Mouse (Mus musculus): ENCODE results near the gene Tmc5. TPM values are rescaled to one million over a fixed set of nuclear protein-coding genes. Genes with fewer than 3 reads are reported as not detected.

The Tmc5 gene
- total and polyA plus RNA-seq, 2 experiments from 2014 or later, result 0.22 to 0.66 TPM

GRCm38 (mm10) chr7:118611933-118612332 lies 14.8 kb downstream of the Tmc5 start:
- no peak overlapping the region for H3K27ac ChIP-seq (ENCODE audit: low read depth, low read length)
- ATAC-seq (ENCODE audit: low FRiP score) (no peak), DNase-seq (ENCODE audit: low spot score) (no peak)
- no peak overlapping the region for H3K4me2 ChIP-seq (ENCODE audit: low read depth, low read length, poor library complexity, severe bottlenecking)
- H3K4me1 ChIP-seq (ENCODE audit: insufficient read depth, low read length), result no peaks in the 10 kb centered on the region
- no peak overlapping the region for H3K4me3 ChIP-seq (ENCODE audit: low read depth, low read length)
- H3K9me3 ChIP-seq (ENCODE audit: low read length), result no peaks in the 10 kb centered on the region
- no peaks in the 10 kb centered on the region for H3K27me3 ChIP-seq (ENCODE audit: insufficient read depth, low read length)
- WGBS, result 37% methylated on average over 8 of the region's 8 CpGs
- H3K36me3 ChIP-seq (ENCODE audit: insufficient read depth, low read length), result no peaks in the 10 kb centered on the region
- no peak overlapping the region for H3K9ac ChIP-seq (replicated peaks; ENCODE audit: low read length, poor library complexity, severe bottlenecking)
- TF ChIP-seq CTCF (IDR thresholded peaks at IDR 0.05), result no peak

- H3K9ac ChIP-seq (replicated peaks; ENCODE audit: low read length, poor library complexity, severe bottlenecking), result no peak overlapping the region
- no peaks in the 10 kb centered on the region for H3K27me3 ChIP-seq (ENCODE audit: insufficient read depth, low read length)
- H3K27ac ChIP-seq (ENCODE audit: low read depth, low read length), result no peak overlapping the region
- WGBS, result 17% methylated on average over 13 of the region's 13 CpGs
- no peak for TF ChIP-seq CTCF (IDR thresholded peaks at IDR 0.05)
- no peak for DNase-seq (ENCODE audit: low spot score)
- H3K4me1 ChIP-seq (ENCODE audit: insufficient read depth, low read length), result no peaks in the 10 kb centered on the region
- no peaks in the 10 kb centered on the region for H3K36me3 ChIP-seq (ENCODE audit: insufficient read depth, low read length)
- H3K4me2 ChIP-seq (ENCODE audit: low read depth, low read length, poor library complexity, severe bottlenecking), result no peak overlapping the region
- no peak for ATAC-seq (ENCODE audit: low FRiP score)
- no peaks in the 10 kb centered on the region for H3K9me3 ChIP-seq (ENCODE audit: low read length)
- no peak overlapping the region for H3K4me3 ChIP-seq (ENCODE audit: low read depth, low read length)
Observed at GRCm38 (mm10) chr7:118614076-118614475, 17.0 kb downstream of the Tmc5 start.

- Histone ChIP-seq H3K27me3 (ENCODE audit: insufficient read depth, low read length) (no peaks in the 10 kb centered on the region), H3K9me3 (ENCODE audit: low read length) (no peaks in the 10 kb centered on the region), H3K4me2 (ENCODE audit: low read depth, low read length, poor library complexity, severe bottlenecking) (no peak overlapping the region), H3K9ac (replicated peaks; ENCODE audit: low read length, poor library complexity, severe bottlenecking) (no peak overlapping the region), H3K4me3 (ENCODE audit: low read depth, low read length) (no peak overlapping the region), H3K27ac (ENCODE audit: low read depth, low read length) (no peak overlapping the region), H3K36me3 (ENCODE audit: insufficient read depth, low read length) (no peaks in the 10 kb centered on the region), H3K4me1 (ENCODE audit: insufficient read depth, low read length) (no peaks in the 10 kb centered on the region)
- no peak for TF ChIP-seq CTCF (IDR thresholded peaks at IDR 0.05)
- 84% methylated on average over 5 of the region's 5 CpGs for WGBS
- DNase-seq (ENCODE audit: low spot score), result no peak
- ATAC-seq (ENCODE audit: low FRiP score), result no peak
Observed at GRCm38 (mm10) chr7:118618104-118618503, 21.0 kb downstream of the Tmc5 start.

GRCm38 (mm10) chr7:118620243-118620906 lies 23.3 kb downstream of the Tmc5 start:
- no peaks in the 10 kb centered on the region for H3K9me3 ChIP-seq (ENCODE audit: low read length)
- H3K27ac ChIP-seq (ENCODE audit: low read depth, low read length), result no peak overlapping the region
- 93% methylated on average over 7 of the region's 7 CpGs for WGBS
- H3K36me3 ChIP-seq (ENCODE audit: insufficient read depth, low read length), result no peaks in the 10 kb centered on the region
- ATAC-seq (ENCODE audit: low FRiP score) (no peak), DNase-seq (ENCODE audit: low spot score) (no peak)
- no peaks in the 10 kb centered on the region for H3K4me1 ChIP-seq (ENCODE audit: insufficient read depth, low read length)
- H3K27me3 ChIP-seq (ENCODE audit: insufficient read depth, low read length), result no peaks in the 10 kb centered on the region
- H3K9ac ChIP-seq (replicated peaks; ENCODE audit: low read length, poor library complexity, severe bottlenecking), result no peak overlapping the region
- H3K4me3 ChIP-seq (ENCODE audit: low read depth, low read length), result no peak overlapping the region
- no peak overlapping the region for H3K4me2 ChIP-seq (ENCODE audit: low read depth, low read length, poor library complexity, severe bottlenecking)
- no peak for TF ChIP-seq CTCF (IDR thresholded peaks at IDR 0.05)

GRCm38 (mm10) chr7:118621094-118621493 lies 24.0 kb downstream of the Tmc5 start:
- WGBS, result 84% methylated on average over 6 of the region's 6 CpGs
- Histone ChIP-seq H3K4me2 (ENCODE audit: low read depth, low read length, poor library complexity, severe bottlenecking) (no peak overlapping the region), H3K4me1 (ENCODE audit: insufficient read depth, low read length) (no peaks in the 10 kb centered on the region), H3K9me3 (ENCODE audit: low read length) (no peaks in the 10 kb centered on the region), H3K27me3 (ENCODE audit: insufficient read depth, low read length) (no peaks in the 10 kb centered on the region), H3K9ac (replicated peaks; ENCODE audit: low read length, poor library complexity, severe bottlenecking) (no peak overlapping the region), H3K36me3 (ENCODE audit: insufficient read depth, low read length) (no peaks in the 10 kb centered on the region), H3K27ac (ENCODE audit: low read depth, low read length) (no peak overlapping the region), H3K4me3 (ENCODE audit: low read depth, low read length) (no peak overlapping the region)
- no peak for TF ChIP-seq CTCF (IDR thresholded peaks at IDR 0.05)
- no peak for DNase-seq (ENCODE audit: low spot score)
- no peak for ATAC-seq (ENCODE audit: low FRiP score)

GRCm38 (mm10) chr7:118627550-118628298 lies 30.6 kb downstream of the Tmc5 start:
- no peak overlapping the region for H3K9ac ChIP-seq (replicated peaks; ENCODE audit: low read length, poor library complexity, severe bottlenecking)
- ATAC-seq (ENCODE audit: low FRiP score), result no peak
- 82% methylated on average over 13 of the region's 13 CpGs for WGBS

More at GRCm38 (mm10) chr7:118627550-118628298, 30.6 kb downstream of the Tmc5 start:
- Histone ChIP-seq H3K4me3 (ENCODE audit: low read depth, low read length) (no peak overlapping the region), H3K4me1 (ENCODE audit: insufficient read depth, low read length) (no peaks in the 10 kb centered on the region), H3K9me3 (ENCODE audit: low read length) (no peaks in the 10 kb centered on the region), H3K4me2 (ENCODE audit: low read depth, low read length, poor library complexity, severe bottlenecking) (no peak overlapping the region), H3K36me3 (ENCODE audit: insufficient read depth, low read length) (no peaks in the 10 kb centered on the region), H3K27me3 (ENCODE audit: insufficient read depth, low read length) (no peaks in the 10 kb centered on the region), H3K27ac (ENCODE audit: low read depth, low read length) (no peak overlapping the region)
- no peak for TF ChIP-seq CTCF (IDR thresholded peaks at IDR 0.05)
- no peak for DNase-seq (ENCODE audit: low spot score)
